Mouse (Mus musculus): ENCODE measurements around the gene Ceacam9.

DNA sequence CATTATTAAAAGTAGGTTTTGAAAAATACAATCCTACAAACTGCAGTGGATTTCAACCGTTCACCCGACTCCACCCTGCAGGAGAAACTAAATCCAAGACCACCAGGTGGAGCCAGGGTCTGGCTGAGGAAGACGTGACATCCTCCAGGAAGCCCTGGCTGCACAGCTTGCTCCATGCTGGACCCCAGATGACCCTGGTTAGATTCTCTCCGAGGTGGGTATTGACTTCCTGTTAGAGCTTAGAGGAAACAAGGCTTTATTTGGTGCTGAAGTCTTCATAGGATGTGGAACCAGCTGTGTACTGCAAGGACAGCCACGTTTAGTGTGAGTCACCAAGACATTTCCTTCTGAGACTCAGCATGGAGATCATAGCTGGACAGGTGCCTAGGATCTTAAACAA, 32.5 kb upstream of the Ceacam9 start:
- TF ChIP-seq CTCF (IDR thresholded peaks at IDR 0.05; ENCODE audit: borderline replicate concordance, control insufficient read depth, extremely low read depth, insufficient read depth, low read length, poor library complexity) (no peak), POLR2A (IDR thresholded peaks at IDR 0.05; ENCODE audit: control insufficient read depth, extremely low read depth, insufficient read depth, low read length, poor library complexity) (no peak)

Measured in thymus, adult 2 months (tissue).